Mouse (Mus musculus) left cerebral cortex, postnatal 10 days (tissue): ENCODE data around the gene Csdc2. TPM values are rescaled to one million over a fixed set of nuclear protein-coding genes. Genes with fewer than 3 reads are reported as not detected.
"Not testable (repeated sequence)": the region's sequence is repeated elsewhere in the genome, so short reads cannot be mapped to it uniquely, and the experiment has no call there.

Source experiments
- DNase-seq, 2 experiments: peaks; one replicate each; pipeline ENCODE4 v3.0.0; 2021 to 2022; ENCODE audit warnings: low spot score in 2 of 2, mixed read lengths in 1 of 2; ENCODE audit errors: extremely low spot score in 1 of 2
- intact Hi-C: fragments of 180-260 bp; cut with DNase I; formaldehyde crosslinking; loops from one replicate; pipeline ENCODE4 v1.15.1; 2025
- total RNA-seq, 2 experiments: library from RNA; stranded (reverse); gene quantifications; 2 replicates each; pipeline ENCODE4 v1.2.3; 2021

Gene Csdc2
- total RNA-seq, 2 experiments from 2014 or later, result 154 to 156 TPM

DNA sequence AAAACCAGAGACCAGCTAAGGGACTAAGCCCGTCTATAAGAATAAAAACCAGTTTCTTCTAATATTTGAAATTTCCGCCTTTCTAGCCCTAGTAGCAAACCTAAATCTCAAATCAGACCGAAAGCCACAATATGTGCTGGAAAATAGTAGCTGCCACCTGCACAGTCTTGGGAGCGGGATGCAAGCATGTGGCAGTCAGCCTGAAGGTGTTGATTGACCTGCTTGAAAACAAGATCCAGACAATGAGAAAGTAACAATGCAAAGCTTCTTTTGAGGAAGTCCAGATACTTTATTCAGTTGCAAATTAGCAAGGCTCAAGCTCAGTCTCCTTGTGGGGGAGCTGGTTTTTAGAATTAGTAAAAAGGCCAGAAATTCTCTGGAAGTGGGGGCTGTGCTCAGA is 33.9 kb downstream of the Csdc2 start:
- DNase-seq, intact Hi-C loops: not testable (repeated sequence)

DNA sequence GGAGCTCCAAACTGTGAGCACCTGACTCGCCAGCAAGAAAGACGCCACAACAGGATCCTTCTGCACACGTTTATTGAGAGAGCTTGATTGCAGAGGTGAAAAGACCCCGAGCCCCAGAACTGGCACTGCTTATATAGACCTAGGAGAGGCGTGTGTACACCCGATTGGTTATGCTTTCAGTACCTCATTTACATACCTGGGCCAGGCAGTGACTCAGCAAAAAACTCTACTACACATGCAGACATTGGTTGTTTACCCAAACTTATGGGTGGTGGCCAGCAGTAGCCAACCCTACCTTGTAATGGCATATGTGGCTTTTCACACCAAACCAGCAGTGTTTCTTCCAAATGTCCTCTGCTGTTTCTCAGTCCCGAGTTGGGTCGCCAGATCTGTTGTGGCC is 38.6 kb downstream of the Csdc2 start:
- intact Hi-C loops, DNase-seq: not testable (repeated sequence)

DNA sequence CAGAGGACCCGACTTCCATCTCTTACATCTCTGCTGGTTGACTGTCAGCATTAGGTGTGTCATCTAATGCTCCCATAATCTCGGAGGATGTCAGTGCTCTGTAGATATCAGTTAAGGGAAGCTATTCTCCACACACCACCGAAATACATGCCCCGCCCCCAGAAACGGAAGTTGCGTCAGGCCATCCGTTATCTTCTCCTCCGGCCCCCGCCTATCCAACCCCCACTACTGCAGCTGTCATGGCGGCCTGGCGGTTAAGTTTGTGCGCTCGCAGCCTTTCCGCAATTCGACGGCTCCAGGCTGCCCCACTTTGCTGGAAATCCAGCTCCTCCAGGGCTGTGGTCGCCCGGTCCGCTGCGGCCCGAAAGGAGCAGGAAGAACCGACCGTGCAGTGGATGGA is 43.8 kb downstream of the Csdc2 start, which contains the start of gene 1700029P11Rik:
Gene 1700029P11Rik (plus strand): TSS at position 220 of the 400 bp plus-strand sequence.
- no peak for DNase-seq
- intact Hi-C loops, result no loop called here

DNA sequence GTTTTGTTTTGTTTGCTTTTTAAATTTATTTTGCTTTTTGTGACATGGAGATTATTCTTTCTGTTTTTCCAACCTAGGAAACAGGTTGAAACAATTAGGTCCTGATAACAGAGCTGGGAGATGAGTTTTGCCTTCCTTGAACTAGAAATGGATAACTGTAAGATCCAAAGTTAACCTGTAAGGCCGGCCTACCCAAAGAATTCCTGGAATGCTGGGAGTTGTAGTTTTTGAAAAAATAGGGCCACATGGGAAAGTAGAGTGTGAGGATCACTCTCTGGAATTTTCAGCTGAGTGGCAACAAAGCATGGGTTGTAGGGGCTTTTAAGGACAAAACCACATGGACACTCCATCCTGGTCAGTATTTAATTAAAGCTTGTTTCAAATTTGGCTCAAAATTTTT is 45.6 kb downstream of the Csdc2 start:
- intact Hi-C loops, result no loop called here
- DNase-seq, result no peak

DNA sequence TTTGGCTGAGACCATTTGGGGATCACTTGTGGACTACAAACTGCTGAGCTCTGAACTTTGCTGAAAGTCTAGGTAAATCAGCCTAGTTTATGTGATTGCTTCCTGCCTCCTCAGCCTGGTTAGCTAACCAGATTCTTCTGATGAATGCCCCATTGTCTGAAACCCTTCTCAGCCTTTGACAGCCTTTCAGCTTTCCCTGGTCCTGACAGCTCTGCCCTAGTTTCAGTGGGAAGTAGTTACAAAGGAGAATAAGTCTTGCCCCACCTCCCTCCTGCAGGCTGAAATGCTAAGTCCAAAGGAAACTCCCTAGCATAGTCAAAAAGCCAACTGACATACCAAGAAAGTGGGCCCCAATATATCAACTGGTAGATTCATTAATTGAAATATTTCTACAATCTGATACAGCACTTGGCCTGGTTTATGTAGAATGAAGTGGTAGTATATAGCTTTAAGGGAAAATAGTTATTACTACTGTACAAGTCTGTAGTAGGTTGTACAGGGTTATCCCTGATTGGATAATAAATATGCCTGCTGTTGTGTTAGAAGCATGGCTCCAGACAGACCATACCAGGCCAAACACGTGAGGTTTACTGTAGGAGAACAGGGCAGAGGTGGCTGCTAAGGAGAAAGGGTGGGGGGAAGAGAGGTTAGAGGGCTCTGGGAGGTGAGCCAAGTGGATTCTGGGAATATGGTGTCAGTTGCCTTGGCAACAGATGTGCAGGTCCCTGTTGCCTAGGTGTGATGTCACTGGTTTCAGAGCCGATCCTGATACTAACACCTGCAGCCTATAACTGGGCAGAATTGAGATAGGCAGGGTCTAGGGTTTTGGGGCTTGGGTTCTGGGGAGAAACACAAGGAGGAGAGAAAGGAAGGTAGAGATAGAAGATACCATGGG is 49.0 kb downstream of the Csdc2 start:
- peak in 1 of 2 experiments; percentile 8 for DNase-seq
- intact Hi-C loops, result no loop called here

DNA sequence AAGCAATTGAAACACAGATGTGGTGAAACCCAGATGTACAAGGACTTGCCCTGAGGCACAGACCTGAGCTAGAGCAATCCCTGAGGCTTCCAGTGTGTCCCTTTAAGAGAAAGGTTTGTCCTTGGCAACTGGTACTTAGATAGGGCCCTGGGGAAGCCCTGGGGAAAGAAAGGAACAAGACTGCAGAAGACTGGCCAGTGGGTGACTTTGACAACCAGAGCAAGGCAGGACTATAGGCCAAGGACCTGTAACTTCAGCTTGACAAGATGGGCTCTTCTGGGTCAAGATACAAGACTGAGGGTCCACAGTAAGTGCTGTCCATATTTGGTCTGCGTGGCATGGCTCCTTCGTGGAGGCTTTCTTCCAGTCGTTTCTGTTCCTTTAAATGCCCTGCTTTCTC is 51.1 kb downstream of the Csdc2 start, which contains the start of gene Xrcc6:
Gene Xrcc6 (plus strand): TSS at position 190 of the 400 bp plus-strand sequence.
- DNase-seq, result no peak
- intact Hi-C loops, result loop anchor here (2.0 kb wide), 1 partner anchor 27 kb away; the partner anchor contains the start of gene Pmm1

DNA sequence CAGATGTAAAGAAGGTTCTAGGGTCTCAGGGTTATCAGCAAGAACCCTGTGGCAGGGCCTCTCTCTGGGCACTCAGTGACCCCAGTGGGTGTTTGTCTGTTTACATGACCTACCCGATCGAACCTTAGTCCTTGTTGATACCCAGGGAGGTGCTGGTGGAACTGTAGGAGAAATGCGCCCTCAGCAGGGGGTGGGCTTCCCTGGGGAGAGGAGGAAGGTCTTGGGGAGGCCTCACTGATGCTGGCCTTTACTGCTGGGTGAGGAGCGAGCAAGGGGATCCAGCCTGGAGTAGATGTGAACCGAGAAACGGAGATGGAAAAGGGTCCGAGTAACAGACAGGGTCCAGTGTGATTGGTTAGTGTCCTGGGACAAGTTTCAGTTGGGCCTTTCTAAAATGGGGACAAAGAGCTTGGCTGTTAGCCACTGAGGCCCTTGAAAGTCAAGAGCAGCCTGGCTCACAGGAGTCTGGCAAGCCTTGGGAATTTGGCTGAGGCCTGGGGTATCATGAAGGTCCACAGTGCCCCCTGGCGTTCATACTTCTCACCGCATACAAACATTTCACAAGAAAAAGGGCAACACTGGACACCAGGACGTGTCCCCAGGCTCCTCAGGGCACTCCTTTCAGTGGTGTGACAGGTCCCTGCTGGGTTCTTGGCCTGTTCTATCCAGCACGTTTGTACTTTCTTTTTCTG is 53.0 kb downstream of the Csdc2 start:
- intact Hi-C loops, result loop anchor here (2.0 kb wide), 1 partner anchor 29 kb away; the partner anchor contains the start of gene Pmm1
- peak; percentile 84 to 88 for DNase-seq

DNA sequence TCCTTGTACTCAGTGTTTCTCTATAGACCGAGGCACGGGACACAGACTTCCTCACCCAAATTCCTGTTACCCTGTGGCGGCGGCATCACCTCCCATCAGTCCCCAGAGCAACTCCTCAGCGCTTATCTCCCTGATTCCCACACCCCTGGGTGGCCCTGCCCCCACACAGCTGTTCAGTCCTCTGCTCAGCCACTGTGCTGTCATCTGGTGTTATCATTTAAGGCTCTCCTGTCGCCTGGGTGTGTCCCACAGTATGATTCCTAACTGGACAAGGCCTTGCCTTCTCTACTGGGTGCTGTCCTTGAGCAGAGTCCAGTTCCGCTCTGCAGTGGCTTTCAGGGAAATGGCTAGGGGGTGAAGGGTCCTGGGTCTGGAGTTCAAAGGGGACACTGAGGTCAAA is 54.0 kb downstream of the Csdc2 start:
- intact Hi-C loops, result no loop called here
- DNase-seq, result no peak

DNA sequence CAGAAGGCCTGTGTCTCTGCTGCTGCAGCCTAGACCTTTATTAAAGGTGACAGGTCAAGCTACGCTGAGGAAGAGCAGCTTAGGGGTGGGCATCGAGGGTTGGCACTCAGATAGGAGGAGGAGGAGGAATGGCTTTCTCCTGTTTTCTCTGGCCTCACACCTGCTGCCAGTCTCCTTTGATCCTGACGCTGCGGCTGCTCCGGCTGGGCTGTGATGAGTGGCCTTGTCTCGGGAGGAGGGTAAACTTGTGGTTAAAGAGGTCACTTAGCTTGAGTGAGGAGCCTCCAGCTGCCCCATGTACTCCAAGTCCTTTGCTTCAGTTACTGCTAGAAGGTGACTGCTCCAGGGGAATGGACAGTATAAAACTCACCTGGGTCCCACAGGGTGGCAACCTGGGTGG is 57.4 kb downstream of the Csdc2 start:
- intact Hi-C loops, result no loop called here
- no peak for DNase-seq

Other genes with a start within 250 kb of the Csdc2 start
- gene Chadl, start 239.5 kb upstream of the Csdc2 start, total RNA-seq, result 10 to 100 TPM; 20.6 to 25.4 TPM
- 100 to 1,000 TPM; 192 to 212 TPM for gene Zc3h7b, start 191.7 kb upstream of the Csdc2 start, total RNA-seq
- 100 to 1,000 TPM; 200 to 211 TPM for gene Rangap1, start 191.2 kb upstream of the Csdc2 start, total RNA-seq
- gene Tef, start 134.3 kb upstream of the Csdc2 start, total RNA-seq, result 100 to 1,000 TPM; 121 to 143 TPM
- 10 to 100 TPM; 25.5 to 29.9 TPM for gene Tob2, start 78.0 kb upstream of the Csdc2 start, total RNA-seq
- 10 to 100 TPM; 42.6 to 44.5 TPM for gene Phf5a, start 64.8 kb upstream of the Csdc2 start, total RNA-seq
- gene Aco2, start 64.5 kb upstream of the Csdc2 start, total RNA-seq, result 100 to 1,000 TPM; 392 to 412 TPM
- gene Polr3h, start 10.5 kb upstream of the Csdc2 start, total RNA-seq, result 10 to 100 TPM; 44.8 to 55.0 TPM
- 100 to 1,000 TPM; 177 TPM for gene Pmm1, start 24.2 kb downstream of the Csdc2 start, total RNA-seq
- gene 1700029P11Rik, start 43.8 kb downstream of the Csdc2 start, total RNA-seq, result not detected
- 10 to 100 TPM; 27.9 to 29.9 TPM for gene Xrcc6, start 51.1 kb downstream of the Csdc2 start, total RNA-seq
- 10 to 100 TPM; 91.9 to 93.6 TPM for gene Desi1, start 97.1 kb downstream of the Csdc2 start, total RNA-seq
- gene Snu13, start 110.8 kb downstream of the Csdc2 start, total RNA-seq, result 100 to 1,000 TPM; 101 to 109 TPM
- not detected for gene 4930407I10Rik, start 122.4 kb downstream of the Csdc2 start, total RNA-seq
- gene Mei1, start 133.2 kb downstream of the Csdc2 start, total RNA-seq, result under 1 TPM; 0.32 to 0.39 TPM
- gene Ccdc134, start 191.2 kb downstream of the Csdc2 start, total RNA-seq, result 10 to 100 TPM in 1 of 2 experiments, 1 to 10 TPM in 1; 7.4 to 10.2 TPM
- gene Srebf2, start 210.4 kb downstream of the Csdc2 start, total RNA-seq, result 100 to 1,000 TPM; 202 to 204 TPM